ENCODE assay signal across 26 mouse cellular contexts in genomic region chr5:115351348-115351747, GRCm38 (mm10). TPM values are rescaled to one million over a fixed set of nuclear protein-coding genes. Genes with fewer than 3 reads are reported as not detected.
DNase-seq lines count a peak whose midpoint lies in the region; ATAC-seq and TF ChIP-seq lines count a peak whose summit lies in the region.
"Had no signal": no experiment of that assay in that cellular context is flagged by ENCODE, and none has a peak within 500 bp of the region (broad histone marks: within the 10 kb centered on the region; RNA-seq: fewer than 3 reads in every experiment).

No protein-coding gene starts in this region.

- no peak for ATAC-seq in liver, postnatal 0 days
- ATAC-seq in liver, embryonic 11.5 days (replicated peaks; ENCODE audit: low FRiP score), result no peak
- ATAC-seq: forebrain, embryonic 15.5 days; hindbrain, postnatal 0 days; lung, postnatal 0 days had no signal

- TF ChIP-seq POLR2A in heart, adult 2 months (IDR thresholded peaks at IDR 0.05; ENCODE audit: insufficient read depth, low read depth, low read length), result no peak
- no peak for TF ChIP-seq POLR2A in ES-Bruce4 (IDR thresholded peaks at IDR 0.05; ENCODE audit: insufficient read depth, low read length)

- H3K27me3 ChIP-seq in heart, adult 2 months (ENCODE audit: control insufficient read depth, insufficient read depth, low read length), result no peaks in the 10 kb centered on the region
- H3K27me3 ChIP-seq in liver, postnatal 0 days (ENCODE audit: insufficient read depth, low read length), result no peaks in the 10 kb centered on the region
- H3K27me3 ChIP-seq in liver, embryonic 11.5 days (replicated peaks; ENCODE audit: control insufficient read depth, insufficient read depth, low read length), result 0 out of 2 replicates have a peak, but pooled peaks cover 3% of the 10 kb centered on the region
- H3K27me3 ChIP-seq in ES-Bruce4 (ENCODE audit: control insufficient read depth, insufficient read depth, low read length, poor library complexity, severe bottlenecking), result no peaks in the 10 kb centered on the region
- H3K27me3 ChIP-seq: embryonic facial prominence, embryonic 15.5 days; forebrain, embryonic 15.5 days; heart, embryonic 12.5 days; limb, embryonic 13.5 days had no signal

- intact Hi-C loops in heart, adult 2 months (cut with DNase I), result no loop called here
- intact Hi-C loops in heart, postnatal 10 days (cut with DNase I), result no loop called here

- peaks cover 4% of the 10 kb centered on the region for H3K79me2 ChIP-seq in heart, adult 2 months (replicated peaks; ENCODE audit: control insufficient read depth, insufficient read depth, low read length)

- WGBS in heart, adult 2 months, result 88% methylated on average over 5 of the region's 5 CpGs
- 72% methylated on average over 5 of the region's 5 CpGs for WGBS in liver, postnatal 0 days (ENCODE audit: insufficient replicate concordance)
- WGBS in liver, embryonic 11.5 days, result 74% methylated on average over 5 of the region's 5 CpGs

- H3K4me2 ChIP-seq in liver, postnatal 0 days (ENCODE audit: low read depth, low read length), result no peak overlapping the region
- H3K4me2 ChIP-seq in liver, embryonic 11.5 days, result no peak overlapping the region
- H3K4me2 ChIP-seq: embryonic facial prominence, embryonic 15.5 days; forebrain, embryonic 15.5 days; heart, embryonic 12.5 days; limb, embryonic 13.5 days; liver, embryonic 15.5 days had no signal

- no peak for DNase-seq in heart, adult 2 months
- DNase-seq in heart, postnatal 10 days, result no peak
- DNase-seq in liver, postnatal 0 days, result no peak
- DNase-seq in liver, embryonic 11.5 days (ENCODE audit: low spot score), result no peak
- DNase-seq in ZHBTc4 (ENCODE audit: low read depth, low spot score), result peak; percentile 87
- DNase-seq in adrenal gland, postnatal 36 days, result no peak
- no peak for DNase-seq in ovary, postnatal 14 days (ENCODE audit: low spot score)
- DNase-seq: adrenal gland, postnatal 10 days; cerebellum, adult 9-11 months; gastrocnemius, postnatal 14 days; heart, adult 11 months; heart, postnatal 14 days; kidney, adult 18-20 months; kidney, postnatal 14 days; layer of hippocampus, postnatal 36 days; right cerebral cortex, postnatal 14 days; thymus, postnatal 36 days had no signal

- H3K9ac ChIP-seq in heart, adult 2 months (ENCODE audit: low read depth, low read length), result no peak overlapping the region
- no peak overlapping the region for H3K9ac ChIP-seq in liver, postnatal 0 days (replicated peaks)
- H3K9ac ChIP-seq in liver, embryonic 11.5 days (ENCODE audit: low read depth, low read length), result no peak overlapping the region
- H3K9ac ChIP-seq in ES-Bruce4 (ENCODE audit: low read depth, poor library complexity, severe bottlenecking), result no peak overlapping the region
- H3K9ac ChIP-seq: embryonic facial prominence, embryonic 15.5 days; forebrain, embryonic 15.5 days; heart, embryonic 12.5 days; limb, embryonic 13.5 days; liver, embryonic 15.5 days had no signal

- no peak for TF ChIP-seq EP300 in heart, adult 2 months (IDR thresholded peaks at IDR 0.05; ENCODE audit: insufficient read depth, low read depth, low read length)
- TF ChIP-seq EP300 in liver, postnatal 0 days (IDR thresholded peaks at IDR 0.05; ENCODE audit: low read depth), result no peak
- no peak for TF ChIP-seq EP300 in ES-Bruce4 (IDR thresholded peaks at IDR 0.05; ENCODE audit: insufficient read depth, low read depth, low read length)

- no peak overlapping the region for H3K4me3 ChIP-seq in heart, adult 2 months
- H3K4me3 ChIP-seq in liver, postnatal 0 days (ENCODE audit: low read depth, low read length), result no peak overlapping the region
- H3K4me3 ChIP-seq in liver, embryonic 11.5 days (ENCODE audit: low read depth, low read length), result no peak overlapping the region
- no peak overlapping the region for H3K4me3 ChIP-seq in ES-Bruce4 (ENCODE audit: low read depth, low read length)
- H3K4me3 ChIP-seq: embryonic facial prominence, embryonic 15.5 days; forebrain, embryonic 15.5 days; heart, embryonic 12.5 days; limb, embryonic 13.5 days; liver, embryonic 15.5 days; midbrain, embryonic 10.5 days had no signal

- peaks cover 5% of the 10 kb centered on the region for H3K36me3 ChIP-seq in heart, adult 2 months (ENCODE audit: control insufficient read depth, insufficient read depth, low read length)
- H3K36me3 ChIP-seq in liver, postnatal 0 days (replicated peaks; ENCODE audit: insufficient read depth, low read length), result 0 out of 2 replicates have a peak, but pooled peaks cover 2% of the 10 kb centered on the region
- H3K36me3 ChIP-seq in liver, embryonic 11.5 days (ENCODE audit: control insufficient read depth, insufficient read depth, low read length), result peaks cover 3% of the 10 kb centered on the region; the same call in 1 of the 2 replicates
- H3K36me3 ChIP-seq in ES-Bruce4 (ENCODE audit: control insufficient read depth, insufficient read depth, low read length, poor library complexity, severe bottlenecking), result no peaks in the 10 kb centered on the region

- TF ChIP-seq CTCF in heart, adult 2 months (IDR thresholded peaks at IDR 0.05), result 0 out of 2 replicates have a peak, but pooled peaks have one; percentile 15
- TF ChIP-seq CTCF in liver, postnatal 0 days (IDR thresholded peaks at IDR 0.05; ENCODE audit: low read depth), result peak; percentile 19; the same call in 1 of the 2 replicates
- peak; percentile 24 for TF ChIP-seq CTCF in ES-Bruce4 (IDR thresholded peaks at IDR 0.05; ENCODE audit: low read depth, low read length)

- H3K9me3 ChIP-seq in liver, postnatal 0 days (ENCODE audit: low read length), result 0 out of 2 replicates have a peak, but pooled peaks cover 2% of the 10 kb centered on the region
- H3K9me3 ChIP-seq in liver, embryonic 11.5 days (ENCODE audit: control insufficient read depth, low read length), result no peaks in the 10 kb centered on the region
- no peaks in the 10 kb centered on the region for H3K9me3 ChIP-seq in ES-Bruce4 (replicated peaks; ENCODE audit: control insufficient read depth, insufficient read depth, low read length, poor library complexity, severe bottlenecking)
- H3K9me3 ChIP-seq: embryonic facial prominence, embryonic 15.5 days; forebrain, embryonic 15.5 days; limb, embryonic 13.5 days; liver, embryonic 15.5 days had no signal

- peaks cover 4% of the 10 kb centered on the region for H3K4me1 ChIP-seq in heart, adult 2 months (ENCODE audit: control insufficient read depth, insufficient read depth, low read length)
- H3K4me1 ChIP-seq in liver, postnatal 0 days (ENCODE audit: insufficient read depth), result peaks cover 16% of the 10 kb centered on the region
- peaks cover 6% of the 10 kb centered on the region for H3K4me1 ChIP-seq in liver, embryonic 11.5 days (replicated peaks; ENCODE audit: control insufficient read depth, insufficient read depth, low read length)
- H3K4me1 ChIP-seq in ES-Bruce4 (ENCODE audit: control insufficient read depth, insufficient read depth, low read length), result no peaks in the 10 kb centered on the region

- no peak overlapping the region for H3K27ac ChIP-seq in heart, adult 2 months
- H3K27ac ChIP-seq in liver, postnatal 0 days (ENCODE audit: low read depth), result no peak overlapping the region
- no peak overlapping the region for H3K27ac ChIP-seq in liver, embryonic 11.5 days (ENCODE audit: low read depth, low read length)
- H3K27ac ChIP-seq in ES-Bruce4 (ENCODE audit: insufficient read depth, low read length), result no peak overlapping the region
- H3K27ac ChIP-seq: embryonic facial prominence, embryonic 15.5 days; forebrain, embryonic 15.5 days; hindbrain, postnatal 0 days; limb, embryonic 13.5 days; liver, embryonic 15.5 days; midbrain, embryonic 10.5 days had no signal

RNA-seq across cellular contexts. Expression of gene Cox6a1, which starts 2.6 kb away (rescaled TPM):
- 100 to 1,000 TPM; 232 to 256 TPM for total RNA-seq in heart, adult 2 months (2021)
- 546 and 797 TPM in 2 replicates for polyA plus RNA-seq in heart, adult 2 months (2012; rRNA removed)
- 100 to 1,000 TPM; 464 to 577 TPM for total RNA-seq in heart, postnatal 10 days (2021)
- 936 and 952 TPM in 2 replicates for polyA plus RNA-seq in liver, postnatal 0 days (2015; fragmentation: Nextera tagmentation; extraction: Ambion mirVana)
- polyA plus RNA-seq in liver, embryonic 11.5 days (2014; fragmentation: Nextera tagmentation; extraction: Ambion mirVana), result 792 and 865 TPM in 2 replicates
- polyA plus RNA-seq in ES-Bruce4 (2011; ENCODE audit: insufficient read depth, insufficient read length, low read depth, missing spikeins), result 319 and 337 TPM in 2 replicates
- total RNA-seq in adrenal gland, postnatal 36 days (2021), result 1,000 to 10,000 TPM; 1,319 to 1,418 TPM

RNA-seq across cellular contexts. Expression of gene Triap1, which starts 10.3 kb away (rescaled TPM):
- total RNA-seq in heart, adult 2 months (2021), result 10 to 100 TPM; 21.8 to 24.3 TPM
- 13.9 and 20.0 TPM in 2 replicates for polyA plus RNA-seq in heart, adult 2 months (2012; rRNA removed)
- total RNA-seq in heart, postnatal 10 days (2021), result 10 to 100 TPM; 23.2 to 24.3 TPM
- polyA plus RNA-seq in liver, postnatal 0 days (2015; fragmentation: Nextera tagmentation; extraction: Ambion mirVana), result 20.3 and 24.2 TPM in 2 replicates
- polyA plus RNA-seq in liver, embryonic 11.5 days (2014; fragmentation: Nextera tagmentation; extraction: Ambion mirVana), result 59.0 and 59.6 TPM in 2 replicates
- 21.6 and 22.9 TPM in 2 replicates for polyA plus RNA-seq in ES-Bruce4 (2011; ENCODE audit: insufficient read depth, insufficient read length, low read depth, missing spikeins)
- 10 to 100 TPM; 32.4 to 47.5 TPM for total RNA-seq in adrenal gland, postnatal 36 days (2021)

RNA-seq across cellular contexts. Expression of gene Gatc, which starts 10.4 kb away (rescaled TPM):
- total RNA-seq in heart, adult 2 months (2021), result 10 to 100 TPM; 18.1 to 19.8 TPM
- 18.2 and 19.9 TPM in 2 replicates for polyA plus RNA-seq in heart, adult 2 months (2012; rRNA removed)
- total RNA-seq in heart, postnatal 10 days (2021), result 10 to 100 TPM; 16.7 to 18.2 TPM
- polyA plus RNA-seq in liver, postnatal 0 days (2015; fragmentation: Nextera tagmentation; extraction: Ambion mirVana), result 11.7 and 12.1 TPM in 2 replicates
- polyA plus RNA-seq in liver, embryonic 11.5 days (2014; fragmentation: Nextera tagmentation; extraction: Ambion mirVana), result 39.3 and 39.4 TPM in 2 replicates
- 12.9 and 17.3 TPM in 2 replicates for polyA plus RNA-seq in ES-Bruce4 (2011; ENCODE audit: insufficient read depth, insufficient read length, low read depth, missing spikeins)
- total RNA-seq in adrenal gland, postnatal 36 days (2021), result 10 to 100 TPM; 17.7 to 21.7 TPM

RNA-seq across cellular contexts. Expression of gene Srsf9, which starts 24.4 kb away (rescaled TPM):
- total RNA-seq in heart, adult 2 months (2021), result 10 to 100 TPM; 14.9 to 16.1 TPM
- 11.8 and 15.3 TPM in 2 replicates for polyA plus RNA-seq in heart, adult 2 months (2012; rRNA removed)
- total RNA-seq in heart, postnatal 10 days (2021), result 10 to 100 TPM; 35.5 to 39.1 TPM
- 86.0 and 90.6 TPM in 2 replicates for polyA plus RNA-seq in liver, postnatal 0 days (2015; fragmentation: Nextera tagmentation; extraction: Ambion mirVana)
- 261 and 275 TPM in 2 replicates for polyA plus RNA-seq in liver, embryonic 11.5 days (2014; fragmentation: Nextera tagmentation; extraction: Ambion mirVana)
- 107 and 111 TPM in 2 replicates for polyA plus RNA-seq in ES-Bruce4 (2011; ENCODE audit: insufficient read depth, insufficient read length, low read depth, missing spikeins)
- 10 to 100 TPM; 73.7 to 77.0 TPM for total RNA-seq in adrenal gland, postnatal 36 days (2021)

RNA-seq across cellular contexts. Expression of gene Dynll1, which starts 50.5 kb away (rescaled TPM):
- 10 to 100 TPM; 65.1 to 85.6 TPM for total RNA-seq in heart, adult 2 months (2021)
- 65.2 and 83.8 TPM in 2 replicates for polyA plus RNA-seq in heart, adult 2 months (2012; rRNA removed)
- 100 to 1,000 TPM; 183 to 245 TPM for total RNA-seq in heart, postnatal 10 days (2021)
- 388 and 399 TPM in 2 replicates for polyA plus RNA-seq in liver, postnatal 0 days (2015; fragmentation: Nextera tagmentation; extraction: Ambion mirVana)
- 1,214 and 1,307 TPM in 2 replicates for polyA plus RNA-seq in liver, embryonic 11.5 days (2014; fragmentation: Nextera tagmentation; extraction: Ambion mirVana)
- 556 and 609 TPM in 2 replicates for polyA plus RNA-seq in ES-Bruce4 (2011; ENCODE audit: insufficient read depth, insufficient read length, low read depth, missing spikeins)
- 100 to 1,000 TPM; 211 to 322 TPM for total RNA-seq in adrenal gland, postnatal 36 days (2021)
